Mouse (Mus musculus) liver, adult (tissue): Measurements from ENCODE around the gene Fnd3c2.

Experiments used
- GATA4 ChIP-seq: IDR thresholded peaks from 2 replicates; pipeline ENCODE4 v1.6.1; 2014; ENCODE audit warnings: mild to moderate bottlenecking, low read length; ENCODE audit not compliant: insufficient replicate concordance

Gene Fnd3c2

GRCm38 (mm10) chrX:106255276-106255675, at the start of gene Fnd3c2:
Gene Fnd3c2, minus strand, starts transcription at chrX:106255376.
- no peak for TF ChIP-seq GATA4

GRCm38 (mm10) chrX:106284441-106284840, 29.3 kb upstream of the Fnd3c2 start:
- TF ChIP-seq GATA4, result no peak

- TF ChIP-seq GATA4, result no peak
These were observed 34.1 kb downstream of the Fnd3c2 start, which contains the start of gene Taf9b for GRCm38 (mm10) chrX:106221058-106221457. Gene Taf9b, minus strand, starts transcription at chrX:106221158.

DNA sequence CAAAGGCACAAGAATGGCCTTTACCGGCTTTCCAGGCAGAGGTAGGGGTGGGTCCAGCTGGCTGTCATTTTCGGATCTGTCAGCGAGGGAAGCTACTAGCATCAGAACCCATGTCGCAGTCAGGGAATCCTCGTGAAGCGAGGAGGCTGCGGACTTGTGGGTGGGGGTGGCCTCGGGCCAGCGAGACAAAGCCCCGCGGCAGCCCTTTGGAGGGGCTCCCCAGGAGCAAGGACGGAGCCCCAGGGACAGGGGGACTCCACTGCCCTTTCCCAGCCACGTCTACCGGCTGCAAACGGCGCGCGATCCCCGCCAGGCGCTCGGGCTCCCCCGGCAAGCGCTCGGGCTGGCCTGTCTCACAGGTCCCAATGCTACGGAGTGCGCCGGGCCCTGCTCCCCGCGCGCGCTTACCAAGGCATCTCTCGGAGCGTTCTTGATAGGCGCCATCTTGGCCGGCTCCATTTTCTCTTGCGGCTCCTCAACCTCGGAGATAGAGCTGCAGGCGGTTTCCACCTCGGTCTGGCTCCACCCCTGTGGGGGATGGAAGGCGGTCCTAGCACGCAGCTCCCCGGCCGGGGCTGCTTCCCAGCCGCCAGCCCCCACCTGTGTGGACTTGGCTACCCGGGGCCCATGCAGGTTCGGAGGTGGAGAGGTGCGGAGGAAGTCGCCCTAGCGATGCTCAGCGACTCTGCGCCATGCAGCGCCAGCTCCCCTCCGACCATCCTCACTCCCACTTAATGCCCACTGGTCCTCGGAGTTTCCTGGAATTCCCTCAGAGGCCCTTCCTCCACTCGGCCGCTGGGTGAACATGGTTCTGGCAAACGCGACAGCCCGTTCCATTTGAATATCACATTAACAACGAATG, 35.8 kb downstream of the Fnd3c2 start:
- peak; percentile 18; the same call in 1 of the 2 replicates for TF ChIP-seq GATA4

DNA sequence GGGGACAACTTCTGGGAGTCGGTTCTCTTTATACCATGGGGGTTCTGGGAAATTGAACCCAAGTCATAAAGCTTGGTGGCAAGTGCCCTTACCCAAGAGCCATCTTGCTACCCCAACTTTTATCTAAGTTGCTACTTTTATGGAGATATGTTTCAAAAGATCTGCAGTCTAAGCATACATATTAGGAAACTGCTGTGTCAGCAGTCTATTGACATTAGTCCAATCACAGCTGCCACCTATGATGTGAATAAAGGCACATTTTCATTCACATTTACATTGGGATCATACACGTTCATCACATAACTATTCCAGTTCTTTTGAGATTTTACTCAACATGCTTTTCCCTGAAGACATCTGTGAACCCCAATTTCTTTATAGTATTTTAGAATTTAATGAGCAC, 46.1 kb downstream of the Fnd3c2 start:
- no peak for TF ChIP-seq GATA4

GRCm38 (mm10) chrX:106198904-106199303, 56.3 kb downstream of the Fnd3c2 start:
- no peak for TF ChIP-seq GATA4

DNA sequence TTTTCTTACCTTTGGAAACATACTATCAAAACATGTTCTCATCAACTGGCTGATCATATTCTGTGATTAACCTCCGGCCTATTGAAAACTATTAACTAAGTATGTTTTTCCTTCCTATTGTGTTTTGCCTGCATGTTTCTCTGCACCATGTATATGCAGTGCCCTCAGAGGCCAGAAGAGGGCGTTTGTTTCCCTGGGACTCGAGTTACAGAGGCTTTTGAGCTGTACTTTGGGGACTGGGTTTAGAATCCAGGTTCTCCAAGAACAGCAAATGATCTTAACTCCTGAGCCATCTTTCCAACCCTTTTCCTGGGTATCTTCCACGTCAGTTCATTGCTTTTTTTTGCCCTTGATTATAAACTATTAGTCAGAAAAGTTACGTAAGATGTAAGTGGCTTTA, 57.9 kb downstream of the Fnd3c2 start:
- no peak for TF ChIP-seq GATA4

DNA sequence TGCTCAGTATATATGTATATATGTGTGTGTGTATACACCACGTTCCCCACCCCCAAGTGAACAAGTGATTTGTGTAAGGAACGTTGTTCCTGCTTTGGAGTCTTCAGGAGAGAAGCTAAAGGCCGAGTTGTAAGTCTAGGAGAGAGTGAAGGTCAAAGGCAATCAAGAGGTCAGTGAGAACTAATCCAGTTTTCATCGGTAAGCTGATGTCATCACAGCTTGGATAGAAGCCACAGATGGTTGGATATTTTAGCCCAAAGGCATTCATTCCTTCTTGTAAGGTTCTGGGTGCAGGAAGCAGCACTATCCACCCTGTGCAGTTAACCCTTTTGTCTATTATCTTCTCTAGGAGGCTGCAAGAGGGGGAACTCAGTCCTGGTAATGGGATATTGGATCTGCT, 65.1 kb downstream of the Fnd3c2 start:
- TF ChIP-seq GATA4, result no peak

GRCm38 (mm10) chrX:106189356-106189755, 65.8 kb downstream of the Fnd3c2 start:
- TF ChIP-seq GATA4, result no peak

GRCm38 (mm10) chrX:106187737-106188136, 67.4 kb downstream of the Fnd3c2 start:
- no peak for TF ChIP-seq GATA4

GRCm38 (mm10) chrX:106186713-106187649, 68.2 kb downstream of the Fnd3c2 start, which contains the start of gene Pgk1:
Gene Pgk1, plus strand, starts transcription at chrX:106187100.
- no peak for TF ChIP-seq GATA4

DNA sequence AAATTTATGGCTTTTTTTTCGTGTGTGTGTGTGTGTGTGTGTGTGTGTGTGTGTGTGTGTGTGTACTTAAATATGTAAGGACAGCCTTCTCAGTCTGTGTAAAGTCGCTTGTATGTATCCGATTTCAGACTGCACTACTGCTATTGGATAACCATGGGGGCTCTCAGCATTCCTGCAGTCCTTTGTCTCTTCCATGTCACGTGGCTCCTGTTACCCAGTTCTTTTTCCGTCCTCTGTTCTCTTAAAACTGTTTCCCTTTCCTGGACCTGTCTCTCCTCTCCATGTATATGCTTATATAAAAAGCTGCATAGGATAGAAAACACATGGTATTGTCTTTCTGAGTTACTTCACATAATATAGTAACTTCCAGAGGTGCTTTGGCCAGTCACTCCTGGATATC, 69.5 kb downstream of the Fnd3c2 start:
- no peak for TF ChIP-seq GATA4
